Comparison of ENCODE assay signal across 8 mouse cellular contexts in genomic region chr17:27133551-27134141, GRCm38 (mm10). TPM values are rescaled to one million over a fixed set of nuclear protein-coding genes. Genes with fewer than 3 reads are reported as not detected.
A peak's percentile ranks its signal among the peaks of the same experiment; 100 is the strongest.
DNase-seq lines count a peak whose midpoint lies in the region; ATAC-seq lines count a peak whose summit lies in the region.

Gene Uqcc2, minus strand, starts transcription at chr17:27133916.

- no peaks in the 10 kb centered on the region for H3K9me3 ChIP-seq in lung, embryonic 16.5 days (ENCODE audit: control insufficient read depth, low read length)

- H3K4me2 ChIP-seq in lung, embryonic 16.5 days (ENCODE audit: low read depth, low read length) = peak within 1 kb of the TSS; percentile 66

- no peaks in the 10 kb centered on the region for H3K36me3 ChIP-seq in lung, embryonic 16.5 days (ENCODE audit: control insufficient read depth, insufficient read depth, low read length)

- peak within 1 kb of the TSS; percentile 82 for H3K4me3 ChIP-seq in lung, embryonic 16.5 days (ENCODE audit: low read length)

- under 1% methylated on average over 44 of the region's 46 CpGs for WGBS in lung, embryonic 16.5 days

- H3K4me1 ChIP-seq in lung, embryonic 16.5 days (replicated peaks; ENCODE audit: control insufficient read depth, insufficient read depth, low read length) = peaks cover 10% of the 10 kb centered on the region

- H3K27me3 ChIP-seq in lung, embryonic 16.5 days (ENCODE audit: control insufficient read depth, insufficient read depth, low read depth, low read length) = no peaks in the 10 kb centered on the region; the same call in 1 of the 2 replicates

- DNase-seq in MEL-GATA-1-ER (ENCODE audit: extremely low read depth, low read depth) = peak; percentile 77
- DNase-seq in cerebellum, adult 8-10 months = peak; percentile 99
- peak; percentile 98 for DNase-seq in forelimb bud, embryonic 11.5 days (ENCODE audit: low read depth, low spot score)
- peak; percentile 93 for DNase-seq in layer of hippocampus, adult 9-10 months (ENCODE audit: low spot score)
- peak; percentile 96 for DNase-seq in ovary, postnatal 10 days (ENCODE audit: low spot score)
- peak; percentile 96 to 99 for DNase-seq in thymus, postnatal 10 days (ENCODE audit: low spot score in 2 of 2)

- H3K27ac ChIP-seq in lung, embryonic 16.5 days (ENCODE audit: low read length) = no peak within 1 kb of the TSS; the same call in 1 of the 2 replicates

- ATAC-seq in hematopoietic stem cell, adult 5-6 weeks (replicated peaks in 1 of 2; ENCODE audit: insufficient read depth in 1 of 2, low FRiP score in 2 of 2, low TSS enrichment in 1 of 2, low read depth in 1 of 2, poor library complexity in 2 of 2, severe bottlenecking in 2 of 2) = peak; percentile 90
- peak; percentile 98 for ATAC-seq in lung, embryonic 16.5 days (ENCODE audit: low read depth)

- peak within 1 kb of the TSS; percentile 69 for H3K9ac ChIP-seq in lung, embryonic 16.5 days (ENCODE audit: low read length)

RNA-seq across cellular contexts. Expression of gene Uqcc2, which starts in this region (rescaled TPM):
- total RNA-seq in hematopoietic stem cell, adult 5-6 weeks (2017) = 97.7 and 113 TPM in 2 replicates
- 248 and 255 TPM in 2 replicates for polyA plus RNA-seq in lung, embryonic 16.5 days (2015; fragmentation: Nextera tagmentation; extraction: Ambion mirVana)
